Mouse (Mus musculus): ENCODE measurements at regions not wholly inside any gene's neighbourhood (a gene's known extent, or its start where the extent isn't known, plus 50 kb on each side); places are given as distances from the start of the nearest gene placed in this dataset.
A peak's percentile ranks its signal among the peaks of the same experiment; 100 is the strongest.
"Not testable (repeated sequence)": the region's sequence is repeated elsewhere in the genome, so short reads cannot be mapped to it uniquely, and the experiment has no call there.

DNA sequence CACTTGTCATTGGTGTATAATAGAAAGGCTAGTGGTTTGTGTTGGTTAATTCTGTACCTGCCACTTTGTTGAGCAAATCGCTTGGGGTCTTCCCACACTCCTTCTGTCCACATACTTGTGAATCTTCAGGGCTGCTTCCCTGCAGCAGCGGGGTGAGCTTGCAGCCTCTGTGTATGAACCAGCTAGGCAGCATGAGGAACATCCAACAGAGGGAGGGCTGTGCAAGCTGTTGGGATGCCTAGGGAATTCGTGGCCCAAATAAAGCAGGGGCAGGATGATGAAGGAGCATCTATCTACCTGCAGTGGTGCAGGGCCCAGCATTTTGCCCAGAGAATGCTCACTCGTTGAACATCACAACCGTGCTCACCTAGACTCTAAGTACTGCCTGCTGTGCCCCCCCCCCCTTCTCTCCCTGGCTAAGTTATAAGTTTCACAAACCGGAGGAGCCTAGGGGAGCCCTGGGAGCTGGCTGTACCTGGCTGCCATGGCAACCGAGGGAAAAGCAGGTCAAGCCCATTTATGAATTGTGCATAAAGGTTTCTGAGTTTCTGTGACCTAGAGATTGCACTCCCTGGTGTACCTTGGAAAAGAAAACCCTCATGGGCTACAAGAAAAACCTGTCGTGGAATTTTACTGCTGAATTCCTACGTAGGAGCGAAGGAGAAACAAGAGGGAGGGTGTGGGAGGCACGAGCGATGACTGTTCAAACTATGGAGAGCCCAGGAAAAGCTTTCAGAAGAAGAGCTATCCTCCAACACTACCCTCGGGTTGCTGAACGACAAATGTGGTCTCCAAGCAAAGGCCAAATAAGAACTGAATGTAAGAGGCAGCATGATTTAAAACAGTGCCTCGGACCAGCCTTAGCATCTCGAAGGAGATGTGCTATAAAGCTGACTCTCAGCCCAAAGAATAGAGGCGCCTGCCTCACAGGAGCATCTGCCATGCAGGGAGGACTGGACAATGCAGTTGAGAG, 131.0 kb upstream of the Dapk1 start:
- no peak for DNase-seq (ENCODE audit: low read depth, low spot score)

DNA sequence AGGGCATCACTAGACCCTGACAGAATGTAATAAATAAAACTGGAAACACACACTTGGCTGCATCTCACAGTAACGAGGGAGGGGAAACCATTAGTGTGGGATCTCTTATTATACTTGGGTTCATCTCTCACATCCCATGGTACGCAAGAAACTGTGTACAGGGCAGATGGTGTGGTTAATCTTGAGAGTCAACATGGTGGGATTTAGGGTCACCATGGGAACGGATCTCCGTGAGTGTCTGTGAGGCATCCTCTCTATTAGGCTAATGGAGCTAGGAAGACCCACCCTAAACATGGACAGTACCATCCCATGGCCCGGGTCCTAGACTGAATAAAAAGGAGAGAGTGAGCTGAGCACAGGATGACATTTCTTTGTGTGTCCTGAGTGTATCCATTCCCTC, 130.1 kb upstream of the Dapk1 start:
- DNase-seq (ENCODE audit: low read depth, low spot score) = no peak

DNA sequence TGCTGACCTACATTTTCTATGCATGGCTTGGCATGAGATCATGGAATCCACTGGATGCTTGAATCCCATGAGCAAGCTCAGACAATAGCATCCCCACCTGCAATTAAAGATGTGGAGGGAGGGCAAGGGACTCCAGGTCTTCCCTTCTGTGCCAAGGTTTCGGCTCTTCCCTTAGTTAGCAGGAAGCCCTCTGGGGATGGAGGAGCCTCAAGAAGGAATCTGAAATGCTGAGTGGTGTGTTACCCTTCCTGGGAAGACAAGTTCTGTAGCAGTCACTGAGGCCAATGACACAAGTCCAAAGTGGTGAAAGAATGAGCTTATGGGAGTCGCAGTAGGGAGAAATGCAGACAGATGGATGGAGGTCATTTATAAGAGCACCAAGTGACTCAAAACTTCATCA, 125.4 kb upstream of the Dapk1 start:
- DNase-seq (ENCODE audit: low read depth, low spot score) = no peak

DNA sequence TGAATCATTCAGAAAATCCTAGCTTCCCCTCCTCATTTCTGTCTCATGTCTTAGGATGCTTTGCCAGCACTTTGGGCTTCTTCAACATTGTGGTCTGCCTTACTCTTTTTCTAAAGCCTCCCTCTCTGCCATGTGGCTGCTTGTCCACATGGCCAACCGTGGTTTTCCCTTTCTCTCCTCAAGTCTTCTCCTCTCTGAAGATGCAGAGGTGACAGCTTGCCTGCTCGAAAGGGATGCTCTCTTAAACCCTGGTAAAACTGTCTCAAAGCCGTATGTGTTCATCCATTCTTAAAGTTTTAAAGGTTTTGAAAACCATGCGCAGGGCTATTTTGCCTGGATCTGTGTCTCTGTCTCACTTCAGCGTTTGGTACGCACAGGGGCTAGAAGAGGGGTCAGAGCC, 123.4 kb upstream of the Dapk1 start:
- DNase-seq (ENCODE audit: low read depth, low spot score) = no peak

DNA sequence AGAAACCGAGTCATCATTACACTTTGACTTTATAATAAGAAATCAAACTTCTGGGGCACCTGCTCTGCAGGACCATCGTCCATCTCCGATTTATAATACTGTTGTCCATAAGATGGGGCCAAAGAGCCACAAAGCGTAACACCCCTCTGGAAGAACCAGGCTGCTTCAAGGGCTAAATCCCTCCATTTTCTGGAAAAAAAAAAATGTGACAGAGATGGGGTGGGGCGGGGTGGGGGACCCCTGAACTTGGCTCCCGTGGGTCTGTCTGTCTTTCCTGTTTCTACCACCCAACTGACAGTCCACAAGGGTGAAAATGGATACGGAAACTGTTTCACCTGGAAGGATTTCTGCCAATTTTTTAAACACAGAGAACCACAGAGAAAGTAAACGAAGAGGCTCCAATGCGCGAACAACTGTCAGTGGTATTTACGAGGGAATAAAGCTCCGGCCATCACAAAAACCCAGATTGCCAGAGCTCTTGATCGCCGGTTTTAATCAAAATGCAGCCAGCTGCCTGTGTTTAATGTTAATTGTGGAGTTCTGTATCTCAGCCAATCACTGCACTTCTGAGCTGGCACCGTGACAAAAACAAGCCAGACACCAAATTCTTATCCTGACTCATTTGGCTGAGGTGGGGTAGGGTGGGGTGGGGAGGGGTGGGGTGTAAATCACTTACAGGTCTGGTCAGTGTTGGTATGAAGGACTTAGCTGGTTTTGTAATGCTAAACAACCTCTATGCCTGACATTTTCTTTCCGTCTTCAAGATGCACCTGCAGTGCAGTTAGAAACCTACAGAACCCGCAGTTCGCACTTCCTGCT, 122.5 kb upstream of the Dapk1 start:
- peak; percentile 61 for DNase-seq (ENCODE audit: low read depth, low spot score)

DNA sequence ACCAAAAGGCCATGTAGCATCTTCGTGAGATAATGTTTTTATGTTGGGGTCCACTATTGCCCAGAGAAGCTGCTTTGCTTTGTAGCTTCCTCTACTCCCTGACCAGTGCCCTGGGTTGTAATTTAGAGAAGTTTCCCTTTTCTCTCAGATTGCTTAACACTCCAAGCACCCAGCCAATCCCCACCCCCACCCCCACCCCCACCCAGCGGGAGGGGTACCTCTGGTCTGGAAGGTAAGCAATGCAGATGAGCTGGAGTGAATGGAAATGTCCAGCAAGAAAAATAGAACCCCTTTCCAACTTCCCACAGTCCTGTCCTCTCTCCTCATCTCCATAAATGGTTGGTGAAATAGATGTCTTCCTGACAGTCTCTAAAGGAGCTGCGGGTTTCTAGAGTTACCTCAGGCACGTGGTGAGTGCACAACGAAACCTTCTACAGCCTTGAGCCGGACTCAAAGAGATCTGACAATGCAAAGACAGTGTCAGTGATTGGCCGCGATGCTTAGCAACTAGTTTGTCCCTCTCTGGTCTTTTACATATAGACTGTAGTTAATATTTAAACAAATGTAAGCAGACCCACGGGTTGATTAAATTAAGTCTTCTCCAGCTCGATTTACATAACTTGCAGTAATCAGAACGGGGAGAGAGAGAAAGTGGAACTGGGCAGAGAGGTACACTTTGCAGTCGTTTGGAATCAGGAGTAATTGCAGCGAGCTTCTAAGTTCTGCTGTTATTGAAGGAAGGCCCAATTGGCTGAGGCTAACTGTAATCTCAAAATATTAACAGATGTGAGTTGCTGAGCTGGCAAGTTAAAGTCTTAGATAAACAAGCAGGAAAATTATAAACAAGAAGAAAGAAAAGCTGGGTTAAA, 121.7 kb upstream of the Dapk1 start:
- DNase-seq (ENCODE audit: low read depth, low spot score) = no peak

DNA sequence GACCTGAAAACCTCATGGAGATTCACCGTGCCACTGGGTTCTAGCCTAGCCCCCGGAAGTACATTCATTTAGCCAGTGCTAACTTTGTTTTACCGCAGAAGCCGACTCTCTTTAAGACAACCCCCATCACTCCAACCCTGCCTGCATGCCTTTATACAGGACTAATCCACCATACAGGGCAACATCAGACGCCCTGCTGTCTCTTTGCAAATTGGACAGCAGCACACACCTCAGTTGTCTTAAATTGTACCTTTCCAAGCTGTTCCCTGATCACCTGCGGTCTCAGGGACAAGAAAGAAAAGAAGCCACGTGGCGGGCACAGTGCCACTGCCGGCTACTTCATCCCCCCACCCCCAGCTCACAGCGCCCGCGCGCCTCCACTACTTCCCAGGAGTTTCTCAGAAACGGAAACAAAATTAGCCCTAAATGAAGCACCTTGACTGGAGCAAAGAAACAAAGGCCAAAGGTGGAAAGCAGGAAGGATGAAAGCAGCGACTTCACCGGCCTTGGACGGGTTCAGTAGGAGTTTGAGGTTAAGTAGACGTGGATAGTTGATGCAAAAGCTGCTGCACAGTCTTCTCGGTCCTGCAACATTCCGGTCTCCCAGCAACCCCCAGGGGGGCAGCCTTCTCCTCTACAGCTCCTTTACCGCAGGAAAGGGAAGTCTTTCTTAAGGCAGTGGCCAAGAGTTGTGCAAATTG, 120.9 kb upstream of the Dapk1 start:
- peak; percentile 35 for DNase-seq (ENCODE audit: low read depth, low spot score)

DNA sequence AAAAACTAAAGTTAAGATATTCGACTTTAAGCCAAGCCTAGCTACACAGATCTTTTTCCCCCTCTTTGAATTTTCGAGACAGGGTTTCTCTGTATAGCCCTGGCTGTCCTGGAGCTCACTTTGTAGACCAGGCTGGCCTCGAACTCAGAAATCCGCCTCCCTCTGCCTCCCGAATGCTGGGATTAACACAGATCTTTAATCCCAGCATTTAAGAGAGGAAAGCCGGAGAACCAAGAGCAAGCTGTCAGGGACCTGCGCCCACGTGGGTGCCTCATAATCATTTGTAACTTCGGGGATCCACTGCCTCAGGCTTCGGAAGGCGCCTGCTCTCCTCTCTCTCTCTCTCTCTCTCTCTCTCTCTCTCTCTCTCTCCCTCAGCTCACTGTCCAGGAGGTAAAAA, 120.3 kb upstream of the Dapk1 start:
- DNase-seq (ENCODE audit: low read depth, low spot score) = not testable (repeated sequence)

DNA sequence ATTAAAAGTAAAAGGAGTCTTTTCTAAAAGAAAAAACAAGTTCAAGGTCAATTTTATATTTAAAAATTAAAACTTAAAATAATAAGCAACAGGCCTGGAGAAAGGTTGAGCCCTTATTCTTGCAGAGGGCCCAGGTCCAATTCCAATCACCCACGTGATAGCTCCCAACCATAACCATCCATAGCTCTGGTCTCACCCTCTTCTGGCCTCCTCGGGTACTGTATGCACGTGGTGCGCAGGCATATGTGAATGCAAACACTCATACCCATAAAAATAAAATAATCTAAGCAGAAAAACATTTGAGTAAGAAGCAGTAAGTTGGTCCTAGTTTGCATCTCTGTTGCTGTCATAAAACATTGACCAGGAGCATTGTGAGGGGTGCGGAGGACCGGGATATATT, 119.8 kb upstream of the Dapk1 start:
- no peak for DNase-seq (ENCODE audit: low read depth, low spot score)

DNA sequence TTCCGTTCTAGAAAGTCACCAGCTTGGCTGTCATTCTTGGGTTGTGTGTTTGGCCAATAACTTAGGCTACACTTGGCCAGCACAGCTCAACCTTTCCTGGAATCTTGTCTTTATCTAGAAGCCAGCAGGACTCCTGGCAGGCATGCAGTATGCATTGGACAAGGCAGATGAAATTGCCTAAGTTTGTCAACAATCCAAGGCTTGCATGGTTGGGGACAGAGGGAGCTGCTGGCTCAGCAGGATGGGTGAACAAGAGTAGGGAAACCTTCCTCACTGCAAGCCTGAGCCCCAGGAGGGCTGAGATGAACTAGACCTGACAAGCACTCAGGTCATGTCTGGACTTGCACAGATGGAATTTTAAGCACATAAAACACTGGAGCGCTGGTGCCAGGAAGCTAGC, 115.6 kb upstream of the Dapk1 start:
- peak; percentile 20 for DNase-seq (ENCODE audit: low read depth, low spot score)

DNA sequence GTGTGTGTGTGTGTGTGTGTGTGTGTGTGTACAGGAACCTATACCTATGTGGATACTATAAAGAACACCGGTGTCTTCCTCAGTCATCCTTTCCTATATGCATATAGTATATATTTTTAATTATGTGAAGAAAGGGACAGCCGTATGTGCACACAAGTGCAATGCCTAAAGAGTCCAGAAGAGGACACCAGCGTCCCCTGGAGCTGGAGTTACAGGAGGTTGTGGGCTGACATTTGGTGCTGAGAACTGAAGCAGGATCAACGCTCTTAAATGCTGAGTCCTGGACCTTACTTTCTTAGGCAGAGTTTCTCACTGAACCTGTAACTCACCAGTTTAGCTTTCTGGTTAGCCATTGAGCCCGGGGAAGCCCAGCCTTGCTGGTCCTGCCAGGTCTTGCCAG, 114.9 kb upstream of the Dapk1 start:
- DNase-seq (ENCODE audit: low read depth, low spot score) = no peak

DNA sequence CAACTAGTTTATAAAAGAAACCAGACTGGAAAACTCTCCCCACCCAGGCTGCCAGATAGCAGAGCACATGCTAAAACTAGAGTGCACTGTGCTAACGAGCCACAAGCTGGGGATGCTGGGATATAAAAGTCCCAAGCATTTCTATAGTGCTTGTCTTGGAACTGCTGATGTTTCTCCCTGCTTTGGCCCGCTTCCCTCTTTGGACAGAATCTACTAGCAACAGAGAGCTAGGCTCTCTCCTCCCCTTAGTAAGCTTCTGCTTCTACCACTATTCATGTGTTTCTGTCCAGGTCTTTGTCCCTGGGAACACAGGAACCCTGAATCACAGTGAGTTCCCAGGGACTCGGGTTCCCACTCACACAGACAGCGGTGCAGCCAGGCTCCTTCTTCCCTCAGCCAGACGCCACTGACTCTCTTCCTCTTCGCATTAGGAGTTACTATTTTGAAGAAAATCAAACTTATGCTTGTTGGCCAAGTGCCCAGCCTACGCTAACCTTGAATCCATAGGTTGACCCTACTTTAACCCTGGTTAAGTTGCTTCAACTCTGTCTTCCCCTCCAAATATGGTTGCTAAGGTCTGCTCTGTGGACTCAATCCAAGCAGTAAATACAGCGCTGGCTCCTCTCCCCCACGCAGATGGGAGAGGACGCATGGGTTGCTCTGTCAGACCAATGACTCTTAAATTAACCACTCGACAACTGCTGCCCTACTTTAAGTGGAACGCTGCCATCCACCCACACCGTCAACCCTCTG, 113.4 kb upstream of the Dapk1 start:
- no peak for DNase-seq (ENCODE audit: low read depth, low spot score)

DNA sequence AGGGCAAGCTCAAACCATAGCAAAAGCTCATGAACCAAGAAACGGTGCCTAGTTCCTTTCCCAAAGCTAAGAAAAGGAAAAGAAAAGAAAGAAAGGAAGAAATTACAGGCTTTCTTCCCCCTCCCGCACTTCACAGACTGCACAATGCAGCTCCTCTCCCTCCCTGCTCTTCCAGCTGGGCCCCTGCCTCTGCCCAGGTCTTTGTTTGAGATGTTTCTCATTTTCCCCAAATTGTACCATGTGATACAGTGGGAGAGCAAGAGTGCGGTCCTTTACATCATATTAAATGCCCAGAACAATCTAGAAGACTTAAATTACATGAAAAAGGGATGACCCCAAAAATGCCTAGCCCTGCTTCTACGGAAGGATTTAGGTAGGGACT, 112.9 kb upstream of the Dapk1 start:
- no peak for DNase-seq (ENCODE audit: low read depth, low spot score)

DNA sequence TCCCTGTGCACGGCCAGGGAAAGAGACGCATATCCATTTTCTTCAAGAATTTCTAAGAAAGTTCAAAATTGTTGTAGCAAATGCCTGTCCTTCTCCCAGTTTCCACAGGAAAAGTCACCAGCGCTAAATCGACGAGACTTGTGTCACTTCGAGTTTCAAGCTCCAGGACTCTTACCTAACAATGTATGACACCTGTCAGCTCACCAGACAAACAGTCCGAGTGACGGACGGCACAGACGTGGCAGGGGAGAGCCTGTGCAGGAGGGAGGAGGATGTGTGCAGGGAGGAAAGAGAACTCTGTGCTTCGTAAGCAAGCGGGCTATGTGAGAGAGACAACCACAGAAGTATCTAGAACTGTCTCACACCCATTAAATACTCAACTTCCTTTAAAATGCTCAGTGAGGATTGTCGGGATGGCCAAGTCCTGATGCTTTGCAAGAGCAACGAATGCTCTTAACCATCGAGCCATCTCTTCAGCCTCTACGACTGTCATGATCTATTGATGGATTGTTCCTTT, 109.7 kb upstream of the Dapk1 start:
- no peak for DNase-seq (ENCODE audit: low read depth, low spot score)

DNA sequence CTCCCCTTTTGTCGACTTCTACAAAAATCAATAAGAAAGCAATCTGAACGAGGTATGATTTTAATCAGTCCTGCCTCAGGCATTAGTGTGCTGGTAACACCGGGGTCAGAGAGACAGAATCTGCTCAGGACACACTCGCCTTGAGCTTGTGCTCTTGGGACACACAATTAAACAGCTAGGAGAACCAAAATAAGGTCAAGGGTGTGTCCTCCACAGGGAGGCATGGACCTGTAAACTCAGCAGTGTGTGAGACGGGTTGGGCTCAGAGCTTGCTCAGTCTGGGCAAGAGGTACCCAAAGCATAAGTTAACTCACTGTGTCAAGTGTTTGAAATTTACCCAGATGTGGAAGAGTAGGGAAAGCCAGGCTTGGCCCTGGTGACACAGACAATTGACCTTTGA, 107.9 kb upstream of the Dapk1 start:
- DNase-seq (ENCODE audit: low read depth, low spot score) = no peak

DNA sequence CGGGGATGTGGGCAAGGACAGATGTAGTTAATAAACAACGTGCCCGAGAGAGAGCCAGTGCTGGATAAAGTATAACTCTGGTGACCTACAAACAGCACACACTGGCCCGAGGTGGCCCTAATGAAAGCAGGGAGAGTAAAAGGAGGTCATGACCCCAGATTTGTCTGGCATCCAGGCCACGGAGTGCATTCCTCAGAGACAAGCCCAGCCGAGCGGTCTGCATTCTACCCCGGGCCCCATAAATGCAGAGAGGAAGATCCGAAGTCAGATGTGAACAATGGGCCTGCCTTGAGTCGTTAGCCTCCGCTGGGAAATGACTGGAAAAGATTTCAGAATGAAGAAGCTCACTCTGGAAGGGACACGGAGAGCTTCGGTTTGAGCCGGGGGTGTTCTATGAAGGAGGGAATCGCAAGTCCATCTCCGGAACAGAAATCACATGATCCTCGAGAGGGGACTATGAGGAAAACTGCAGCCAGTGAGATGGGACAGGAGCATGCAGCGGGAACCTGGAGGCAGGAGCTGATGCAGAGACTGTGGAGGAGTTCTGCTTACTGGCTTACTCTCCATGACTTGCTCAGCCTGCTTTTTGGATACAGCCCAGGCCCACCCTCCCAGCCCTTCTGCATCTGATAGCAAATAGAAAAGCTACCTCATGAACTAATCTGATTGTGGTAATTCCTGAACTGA, 103.9 kb upstream of the Dapk1 start:
- DNase-seq (ENCODE audit: low read depth, low spot score) = peak; percentile 43

DNA sequence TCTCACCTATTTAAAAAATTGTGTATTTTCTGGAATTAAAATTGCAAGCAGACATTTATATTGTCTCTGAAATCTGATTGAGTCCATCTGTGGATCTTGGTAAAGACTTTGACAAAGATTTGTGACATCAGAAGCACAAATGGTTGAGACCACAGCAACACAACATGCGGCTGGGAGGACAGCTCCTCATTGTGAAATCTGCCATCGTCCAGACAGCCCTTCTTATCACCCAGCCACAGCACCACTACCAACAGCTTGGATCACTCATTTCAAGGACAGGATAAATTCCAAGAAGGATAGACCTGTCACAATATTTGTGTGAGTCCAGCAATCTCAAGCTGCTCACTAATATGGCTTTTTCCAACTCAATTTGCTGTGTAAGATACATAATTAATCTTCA, 97.6 kb upstream of the Dapk1 start:
- DNase-seq (ENCODE audit: low read depth, low spot score) = no peak

DNA sequence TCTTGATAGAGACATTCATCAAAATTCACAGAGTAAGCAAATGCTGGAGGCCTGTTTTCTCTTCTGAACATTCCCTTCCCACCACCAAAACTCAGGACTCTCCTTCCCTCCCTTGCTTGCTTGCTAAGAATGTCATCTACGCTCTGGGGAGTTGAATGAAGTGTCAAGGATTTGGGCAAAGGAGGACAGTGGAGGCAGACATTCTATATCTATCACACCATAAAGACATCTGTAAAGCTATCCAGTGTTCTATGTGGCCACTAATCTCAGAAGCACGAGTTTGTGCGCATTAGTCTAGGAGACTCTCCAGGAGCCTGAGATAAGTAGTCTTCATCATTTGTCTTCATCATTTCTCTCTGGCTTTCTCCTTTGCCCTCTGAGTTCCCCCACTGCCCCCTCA, 94.1 kb upstream of the Dapk1 start:
- no peak for DNase-seq (ENCODE audit: low read depth, low spot score)

DNA sequence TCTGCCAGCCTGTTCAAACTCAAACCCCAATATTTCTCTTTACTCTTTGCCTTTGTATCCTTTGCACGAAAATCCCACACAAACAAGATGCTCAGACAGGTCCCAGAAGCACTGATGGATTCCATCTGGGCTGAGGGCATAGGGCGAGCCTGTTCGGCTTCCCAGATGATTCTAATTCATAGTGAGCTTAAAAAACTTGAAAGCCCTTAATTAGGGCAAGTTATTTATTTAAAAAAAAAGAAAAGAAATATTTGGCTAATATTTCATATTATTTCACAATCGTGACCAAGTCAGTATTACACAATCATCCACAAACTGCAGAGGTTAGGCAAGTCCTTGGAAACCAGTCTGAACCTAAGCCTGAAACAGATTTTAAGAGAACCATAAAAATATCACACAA, 93.7 kb upstream of the Dapk1 start:
- DNase-seq (ENCODE audit: low read depth, low spot score) = peak; percentile 19

DNA sequence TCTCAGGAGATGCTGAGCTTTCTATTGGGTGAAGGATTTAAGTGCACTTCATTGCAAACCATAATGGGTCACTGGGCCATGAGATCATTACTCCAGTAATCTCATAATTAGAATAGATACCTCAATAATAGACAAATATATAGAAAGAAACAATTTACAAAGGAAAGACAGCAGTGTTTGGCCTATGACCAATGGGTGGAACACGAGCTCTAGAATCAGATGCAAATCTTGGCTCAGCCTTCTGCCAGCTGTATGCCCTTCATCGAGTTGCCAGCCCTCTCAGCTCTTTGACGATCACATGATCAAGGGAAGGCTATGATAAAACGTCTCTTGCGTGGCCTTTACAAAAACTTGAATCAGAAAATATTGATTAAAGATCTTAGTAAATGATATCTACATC, 92.9 kb upstream of the Dapk1 start:
- DNase-seq (ENCODE audit: low read depth, low spot score) = no peak
